ENCODE assay signal across 10 mouse cellular contexts in genomic region chr7:109129442-109129841, GRCm38 (mm10). TPM values are rescaled to one million over a fixed set of nuclear protein-coding genes. Genes with fewer than 3 reads are reported as not detected.
DNase-seq lines count a peak whose midpoint lies in the region; ATAC-seq lines count a peak whose summit lies in the region.
"Had no signal": no experiment of that assay in that cellular context is flagged by ENCODE, and none has a peak within 500 bp of the region (broad histone marks: within the 10 kb centered on the region; RNA-seq: fewer than 3 reads in every experiment).

No protein-coding gene starts in this region.

- H3K9ac ChIP-seq in midbrain, embryonic 12.5 days (replicated peaks), result no peak overlapping the region
- H3K9ac ChIP-seq in midbrain, embryonic 15.5 days, result no peak overlapping the region
- no peak overlapping the region for H3K9ac ChIP-seq in neural tube, embryonic 11.5 days (ENCODE audit: low read length)
- H3K9ac ChIP-seq: liver, embryonic 15.5 days had no signal

- 0 out of 2 replicates have a peak, but pooled peaks cover 10% of the 10 kb centered on the region for H3K36me3 ChIP-seq in midbrain, embryonic 12.5 days
- no peaks in the 10 kb centered on the region for H3K36me3 ChIP-seq in midbrain, embryonic 15.5 days (replicated peaks)
- H3K36me3 ChIP-seq in neural tube, embryonic 11.5 days (ENCODE audit: control insufficient read depth, insufficient read depth, low read length), result no peaks in the 10 kb centered on the region
- H3K36me3 ChIP-seq: liver, embryonic 15.5 days had no signal

- no peak for ATAC-seq in midbrain, embryonic 12.5 days (ENCODE audit: low FRiP score, low read depth)
- no peak; the same call in 1 of the 2 replicates for ATAC-seq in midbrain, embryonic 15.5 days (replicated peaks)
- ATAC-seq in neural tube, embryonic 11.5 days (ENCODE audit: insufficient read depth, low FRiP score, low TSS enrichment), result no peak

- 0 out of 2 replicates have a peak overlapping the region, but pooled peaks have one; percentile 8 for H3K27ac ChIP-seq in midbrain, embryonic 12.5 days (replicated peaks)
- H3K27ac ChIP-seq in midbrain, embryonic 15.5 days, result no peak overlapping the region
- no peak overlapping the region for H3K27ac ChIP-seq in neural tube, embryonic 11.5 days (ENCODE audit: low read depth, low read length)
- H3K27ac ChIP-seq: liver, embryonic 15.5 days had no signal

- no peaks in the 10 kb centered on the region for H3K9me3 ChIP-seq in midbrain, embryonic 12.5 days
- H3K9me3 ChIP-seq in midbrain, embryonic 15.5 days, result no peaks in the 10 kb centered on the region
- no peaks in the 10 kb centered on the region for H3K9me3 ChIP-seq in neural tube, embryonic 11.5 days (ENCODE audit: control insufficient read depth, low read length)
- H3K9me3 ChIP-seq: liver, embryonic 15.5 days had no signal

- H3K27me3 ChIP-seq in midbrain, embryonic 12.5 days, result no peaks in the 10 kb centered on the region
- H3K27me3 ChIP-seq in midbrain, embryonic 15.5 days (replicated peaks), result no peaks in the 10 kb centered on the region
- H3K27me3 ChIP-seq in neural tube, embryonic 11.5 days (ENCODE audit: control insufficient read depth, insufficient read depth, low read length), result no peaks in the 10 kb centered on the region

- intact Hi-C loops in heart, postnatal 10 days (cut with DNase I), result no loop called here

- no peaks in the 10 kb centered on the region; the same call in 1 of the 2 replicates for H3K4me1 ChIP-seq in midbrain, embryonic 12.5 days
- H3K4me1 ChIP-seq in midbrain, embryonic 15.5 days, result no peaks in the 10 kb centered on the region
- no peaks in the 10 kb centered on the region for H3K4me1 ChIP-seq in neural tube, embryonic 11.5 days (ENCODE audit: control insufficient read depth, insufficient read depth, low read length)

- no peak overlapping the region for H3K4me2 ChIP-seq in midbrain, embryonic 12.5 days (replicated peaks)
- H3K4me2 ChIP-seq in midbrain, embryonic 15.5 days, result no peak overlapping the region
- H3K4me2 ChIP-seq in neural tube, embryonic 11.5 days (ENCODE audit: low read depth), result no peak overlapping the region
- H3K4me2 ChIP-seq: liver, embryonic 15.5 days had no signal

- H3K4me3 ChIP-seq in midbrain, embryonic 12.5 days, result no peak overlapping the region
- H3K4me3 ChIP-seq in midbrain, embryonic 15.5 days, result no peak overlapping the region
- no peak overlapping the region for H3K4me3 ChIP-seq in neural tube, embryonic 11.5 days (ENCODE audit: low read depth, low read length)
- H3K4me3 ChIP-seq: liver, embryonic 15.5 days had no signal

- peak; percentile 28 to 60 for DNase-seq in heart, postnatal 10 days
- DNase-seq in heart, adult 9 months (ENCODE audit: low spot score in 2 of 2), result no peak
- peak; percentile 64 for DNase-seq in embryo, embryonic 10.5 days (ENCODE audit: low spot score)
- peak; percentile 52 for DNase-seq in neural tube, embryonic 11.5 days (ENCODE audit: low spot score)
- DNase-seq in left cerebral cortex, adult 18-20 months (ENCODE audit: low spot score in 2 of 2), result no peak
- DNase-seq in layer of hippocampus, adult 8-10 months (ENCODE audit: low spot score in 2 of 2), result no peak
- DNase-seq: layer of hippocampus, postnatal 36 days had no signal

RNA-seq across cellular contexts. Expression of gene Lmo1, which starts 45.6 kb away (rescaled TPM):
- 1 to 10 TPM; 2.0 to 2.8 TPM for total RNA-seq in heart, postnatal 10 days (2021)
- 149 and 177 TPM in 2 replicates for polyA plus RNA-seq in midbrain, embryonic 12.5 days (2016; fragmentation: Nextera tagmentation; extraction: Ambion mirVana)
- 153 and 155 TPM in 2 replicates for polyA plus RNA-seq in midbrain, embryonic 15.5 days (2015; fragmentation: Nextera tagmentation; extraction: Ambion mirVana)
- 23.4 and 25.0 TPM in 2 replicates for polyA plus RNA-seq in neural tube, embryonic 11.5 days (2014; fragmentation: Nextera tagmentation; extraction: Ambion mirVana)
- 10 to 100 TPM; 11.5 to 14.4 TPM for total RNA-seq in left cerebral cortex, adult 18-20 months (2021)
- 10 to 100 TPM; 45.2 to 56.5 (median 52.2) TPM for total RNA-seq in layer of hippocampus, adult 8-10 months (2022)

RNA-seq across cellular contexts. Expression of gene Ric3, which starts 46.3 kb away (rescaled TPM):
- under 1 TPM; 0.45 to 0.67 TPM for total RNA-seq in heart, postnatal 10 days (2021)
- polyA plus RNA-seq in midbrain, embryonic 12.5 days (2016; fragmentation: Nextera tagmentation; extraction: Ambion mirVana), result 29.5 and 30.4 TPM in 2 replicates
- polyA plus RNA-seq in midbrain, embryonic 15.5 days (2015; fragmentation: Nextera tagmentation; extraction: Ambion mirVana), result 35.1 and 39.1 TPM in 2 replicates
- polyA plus RNA-seq in neural tube, embryonic 11.5 days (2014; fragmentation: Nextera tagmentation; extraction: Ambion mirVana), result 17.4 and 18.1 TPM in 2 replicates
- 10 to 100 TPM; 61.5 to 65.4 TPM for total RNA-seq in left cerebral cortex, adult 18-20 months (2021)
- total RNA-seq in layer of hippocampus, adult 8-10 months (2022), result 10 to 100 TPM; 66.7 to 77.1 (median 72.9) TPM

Comparison
In these comparisons a context has a peak if more than half of its experiments do, and no peak if none do; other contexts are left out.
1. DNase-seq: peak in heart, postnatal 10 days (2 of 2), embryo, embryonic 10.5 days (single experiment) and neural tube, embryonic 11.5 days (single experiment); none in heart, adult 9 months (0 of 2), left cerebral cortex, adult 18-20 months (0 of 2) and layer of hippocampus, adult 8-10 months (0 of 2).
2. RNA of gene Ric3, which starts 46.3 kb away (total RNA-seq): 66.7 to 77.1 TPM in layer of hippocampus, adult 8-10 months and 61.5 to 65.4 TPM in left cerebral cortex, adult 18-20 months; 0.45 to 0.67 TPM in heart, postnatal 10 days; every median in the first group is over 10 times any median in the second.